Mouse (Mus musculus) adrenal gland, adult 8-10 months (tissue): ENCODE measurements around the gene Tmem156. TPM values are rescaled to one million over a fixed set of nuclear protein-coding genes. Genes with fewer than 3 reads are reported as not detected.

Source experiments
- total RNA-seq, 4 experiments: library from RNA; stranded (reverse); gene quantifications; 2 replicates each; pipeline ENCODE4 v1.2.4; 2022

Tmem156 gene
- total RNA-seq, 4 experiments from 2014 or later, result 0.42 to 0.89 (median 0.73) TPM

Other genes with a start within 250 kb of the Tmem156 start
- gene Tlr1, start 158.6 kb downstream of the Tmem156 start, total RNA-seq, result 1 to 10 TPM in 3 of 4 experiments, under 1 TPM in 1; 0.90 to 4.5 (median 2.7) TPM
- gene Tlr6, start 132.0 kb downstream of the Tmem156 start, total RNA-seq, result 1 to 10 TPM; 1.6 to 2.7 (median 2.3) TPM
- gene Fam114a1, start 122.1 kb downstream of the Tmem156 start, total RNA-seq, result 10 to 100 TPM; 28.0 to 39.6 (median 29.0) TPM
- 10 to 100 TPM; 46.6 to 96.0 (median 72.1) TPM for gene Klhl5, start 15.4 kb upstream of the Tmem156 start, total RNA-seq
- 10 to 100 TPM; 10.9 to 21.2 (median 13.8) TPM for gene Wdr19, start 107.6 kb upstream of the Tmem156 start, total RNA-seq
- gene Rfc1, start 243.5 kb upstream of the Tmem156 start, total RNA-seq, result 10 to 100 TPM; 49.3 to 58.4 (median 53.8) TPM